Mouse (Mus musculus) spleen, adult 2 months (tissue): Measurements from ENCODE around the gene 2300009A05Rik. TPM values are rescaled to one million over a fixed set of nuclear protein-coding genes. Genes with fewer than 3 reads are reported as not detected.

Experiments used
- DNase-seq, 2 experiments: peaks; one replicate each; pipeline versions ENCODE4 v3.0.0 to v3.0.0-alpha.2; 2012 to 2021; ENCODE audit warnings: low spot score in 2 of 2, low read depth in 1 of 2
- H3K27ac ChIP-seq: fragments of 200-500 bp; 2 replicates; pipeline ENCODE4 v1.5.1; 2012; ENCODE audit warnings: low read length, inconsistent platforms; ENCODE audit not compliant: insufficient read depth
- H3K27me3 ChIP-seq: fragments of 200-500 bp; 2 replicates; pipeline ENCODE4 v1.6.1; 2012; ENCODE audit warnings: mild to moderate bottlenecking, moderate library complexity, low read length, inconsistent platforms; ENCODE audit not compliant: control insufficient read depth, insufficient read depth
- H3K36me3 ChIP-seq: fragments of 200-500 bp; 2 replicates; pipeline ENCODE4 v1.6.1; 2012; ENCODE audit warnings: mild to moderate bottlenecking, low read length, inconsistent platforms; ENCODE audit not compliant: control insufficient read depth, insufficient read depth
- H3K4me1 ChIP-seq: fragments of 200-500 bp; 2 replicates; pipeline ENCODE4 v1.6.1; 2011; ENCODE audit warnings: inconsistent platforms; ENCODE audit not compliant: control insufficient read depth, insufficient read depth, insufficient read length
- H3K4me3 ChIP-seq: fragments of 200-500 bp; 2 replicates; pipeline ENCODE4 v1.5.1; 2011; ENCODE audit warnings: mild to moderate bottlenecking, inconsistent platforms; ENCODE audit not compliant: insufficient read depth, insufficient read length; ENCODE audit errors: extremely low read depth
- CTCF ChIP-seq: fragments of 200-500 bp; IDR thresholded peaks from 2 replicates; pipeline ENCODE4 v1.5.1; 2011; ENCODE audit warnings: mild to moderate bottlenecking, inconsistent platforms; ENCODE audit not compliant: insufficient read depth, insufficient read length, insufficient replicate concordance; ENCODE audit errors: extremely low read depth
- POLR2A ChIP-seq: fragments of 200-500 bp; IDR thresholded peaks from 2 replicates; pipeline ENCODE4 v1.6.1; 2011; ENCODE audit warnings: low read depth, low read length, inconsistent platforms
- WGBS: fragments of 180-500 bp; shearing (Covaris S2); methylation state at CpG from one replicate; pipeline ENCODE4 v1.1.7; 2018; 5-methylcytosine and 5-hydroxymethylcytosine counted together
- polyA plus RNA-seq: library from polyadenylated mRNA; depleted of rRNA; stranded (reverse); fragments of >200 nt; gene quantifications from 2 replicates; pipeline ENCODE4 v1.2.3, GENCODE M21; 2012

Gene 2300009A05Rik
- polyA plus RNA-seq, 1 experiment, result 29.5 TPM

- no peak overlapping the region for H3K27ac ChIP-seq
- 91% methylated on average over 7 of the region's 7 CpGs for WGBS
- TF ChIP-seq CTCF (no peak), POLR2A (no peak)
These were observed 3.4 kb downstream of the 2300009A05Rik start for GRCm38 (mm10) chr9:63395612-63396011.

GRCm38 (mm10) chr9:63391307-63391706 lies 7.7 kb downstream of the 2300009A05Rik start:
- no peak for TF ChIP-seq POLR2A
- no peak for TF ChIP-seq CTCF
- 77% methylated on average over 2 of the region's 2 CpGs for WGBS
- no peak overlapping the region for H3K27ac ChIP-seq
- DNase-seq, result no peak
- no peaks in the 10 kb centered on the region for H3K27me3 ChIP-seq
- H3K4me3 ChIP-seq, result no peak overlapping the region
- H3K36me3 ChIP-seq, result no peaks in the 10 kb centered on the region
- H3K4me1 ChIP-seq, result no peaks in the 10 kb centered on the region

More at GRCm38 (mm10) chr9:63395612-63396011, 3.4 kb downstream of the 2300009A05Rik start:
- peaks cover 6% of the 10 kb centered on the region for H3K4me1 ChIP-seq
- no peak for DNase-seq
- H3K4me3 ChIP-seq, result no peak overlapping the region
- H3K36me3 ChIP-seq, result no peaks in the 10 kb centered on the region
- no peaks in the 10 kb centered on the region for H3K27me3 ChIP-seq

GRCm38 (mm10) chr9:63382761-63383160 lies 16.3 kb downstream of the 2300009A05Rik start:
- DNase-seq, result no peak
- Histone ChIP-seq H3K27me3 (no peaks in the 10 kb centered on the region), H3K4me3 (no peak overlapping the region), H3K27ac (no peak overlapping the region), H3K4me1 (no peaks in the 10 kb centered on the region; the same call in 1 of the 2 replicates), H3K36me3 (no peaks in the 10 kb centered on the region)
- no peak for TF ChIP-seq CTCF
- TF ChIP-seq POLR2A, result no peak
- WGBS, result 68% methylated on average over 4 of the region's 4 CpGs

GRCm38 (mm10) chr9:63380326-63380725 lies 18.7 kb downstream of the 2300009A05Rik start:
- Histone ChIP-seq H3K27me3 (no peaks in the 10 kb centered on the region), H3K4me1 (peaks cover 2% of the 10 kb centered on the region), H3K27ac (no peak overlapping the region), H3K36me3 (no peaks in the 10 kb centered on the region), H3K4me3 (no peak overlapping the region)
- WGBS, result 90% methylated on average over 3 of the region's 3 CpGs
- DNase-seq, result no peak
- no peak for TF ChIP-seq POLR2A
- no peak for TF ChIP-seq CTCF

GRCm38 (mm10) chr9:63378174-63378573 lies 20.9 kb downstream of the 2300009A05Rik start:
- Histone ChIP-seq H3K4me1 (peaks cover 2% of the 10 kb centered on the region), H3K4me3 (peak overlapping the region; percentile 66), H3K27me3 (no peaks in the 10 kb centered on the region), H3K27ac (0 out of 2 replicates have a peak overlapping the region, but pooled peaks have one; percentile 63), H3K36me3 (peaks cover 3% of the 10 kb centered on the region; the same call in 1 of the 2 replicates)
- no peak for DNase-seq
- WGBS, result 21% methylated on average over 8 of the region's 8 CpGs
- TF ChIP-seq POLR2A (no peak), CTCF (no peak)

- Histone ChIP-seq H3K4me1 (peaks cover 2% of the 10 kb centered on the region), H3K4me3 (peak within 1 kb of the TSS; percentile 66), H3K36me3 (peaks cover 3% of the 10 kb centered on the region; the same call in 1 of the 2 replicates), H3K27ac (peak within 1 kb of the TSS; percentile 63), H3K27me3 (no peaks in the 10 kb centered on the region)
- peak; percentile 2 for TF ChIP-seq POLR2A
- no peak for TF ChIP-seq CTCF
- DNase-seq, result peak; percentile 77 to 89
- WGBS, result under 1% methylated on average over 58 of the region's 58 CpGs
These were observed 21.5 kb downstream of the 2300009A05Rik start, which contains the start of gene Map2k5 for GRCm38 (mm10) chr9:63377270-63378142. Map2k5 (minus strand) TSS chr9:63377902.
